Mouse (Mus musculus): Measurements from ENCODE around the gene Lsm14a. TPM values are rescaled to one million over a fixed set of nuclear protein-coding genes. Genes with fewer than 3 reads are reported as not detected.
"Not testable (repeated sequence)": the region's sequence is repeated elsewhere in the genome, so short reads cannot be mapped to it uniquely, and the experiment has no call there.

Gene Lsm14a
- polyA plus RNA-seq, 1 experiment from 2014 or later, result 84.3 TPM

GRCm38 (mm10) chr7:34348011-34348410 is 45.1 kb downstream of the Lsm14a start:
- no peaks in the 10 kb centered on the region for H3K9me3 ChIP-seq
- H3K4me3 ChIP-seq, result no peak overlapping the region
- 92% methylated on average over 1 of the region's 1 CpGs for WGBS
- no peak overlapping the region for H3K27ac ChIP-seq
- no peaks in the 10 kb centered on the region for H3K4me1 ChIP-seq
- H3K36me3 ChIP-seq, result peaks cover 97% of the 10 kb centered on the region
- H3K27me3 ChIP-seq (ENCODE audit: insufficient read depth, poor library complexity, severe bottlenecking), result no peaks in the 10 kb centered on the region
- no peak for DNase-seq (ENCODE audit: low spot score)

DNA sequence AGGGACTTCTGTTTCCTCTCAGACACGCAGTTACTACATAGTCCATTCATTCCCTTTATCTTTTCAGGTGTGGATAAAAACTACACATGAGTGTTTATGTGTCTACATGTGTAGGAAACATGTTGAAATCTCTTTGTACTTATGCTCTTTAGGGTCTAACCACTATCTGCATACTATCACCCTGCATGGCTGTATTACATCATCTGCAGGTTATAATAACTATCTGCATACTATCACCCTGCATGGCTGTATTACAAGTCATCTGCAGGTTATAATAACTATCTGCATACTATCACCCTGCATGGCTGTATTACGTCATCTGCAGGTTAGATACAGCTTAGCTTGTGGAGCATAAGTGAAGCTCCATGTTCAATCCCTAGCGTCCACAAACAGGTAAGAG is 46.1 kb downstream of the Lsm14a start:
- DNase-seq (ENCODE audit: low spot score), result no peak
- H3K36me3 ChIP-seq, result peaks cover 98% of the 10 kb centered on the region
- H3K27me3 ChIP-seq (ENCODE audit: insufficient read depth, poor library complexity, severe bottlenecking), result no peaks in the 10 kb centered on the region
- WGBS, result 86% methylated on average over 3 of the region's 3 CpGs
- H3K27ac ChIP-seq, result no peak overlapping the region
- H3K4me1 ChIP-seq, result no peaks in the 10 kb centered on the region
- H3K9me3 ChIP-seq, result no peaks in the 10 kb centered on the region
- no peak overlapping the region for H3K4me3 ChIP-seq

DNA sequence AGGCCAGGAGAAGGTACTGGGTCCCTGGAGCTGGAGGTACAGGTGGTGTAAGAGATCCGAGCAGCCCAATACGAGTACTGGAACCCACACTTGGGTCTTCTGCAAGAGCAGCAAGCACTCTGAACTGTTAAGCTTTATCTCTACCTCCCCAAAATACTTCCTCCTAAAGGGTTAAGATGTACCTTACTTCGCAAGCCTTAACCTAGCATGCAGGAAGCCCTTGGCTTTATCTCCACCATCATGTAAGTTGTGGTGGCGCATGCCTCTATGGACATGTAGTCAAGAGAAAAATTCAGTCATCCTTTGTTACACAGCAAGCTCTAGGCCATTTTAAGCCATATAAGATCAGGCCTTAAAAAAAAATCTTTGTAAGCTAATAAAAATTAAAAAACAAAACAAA is 46.6 kb downstream of the Lsm14a start:
- H3K27ac ChIP-seq, result no peak overlapping the region
- H3K36me3 ChIP-seq, result peaks cover 97% of the 10 kb centered on the region
- 88% methylated on average over 4 of the region's 4 CpGs for WGBS
- H3K9me3 ChIP-seq, result no peaks in the 10 kb centered on the region
- no peak for DNase-seq (ENCODE audit: low spot score)
- no peaks in the 10 kb centered on the region for H3K27me3 ChIP-seq (ENCODE audit: insufficient read depth, poor library complexity, severe bottlenecking)
- H3K4me3 ChIP-seq, result no peak overlapping the region
- H3K4me1 ChIP-seq, result no peaks in the 10 kb centered on the region

DNA sequence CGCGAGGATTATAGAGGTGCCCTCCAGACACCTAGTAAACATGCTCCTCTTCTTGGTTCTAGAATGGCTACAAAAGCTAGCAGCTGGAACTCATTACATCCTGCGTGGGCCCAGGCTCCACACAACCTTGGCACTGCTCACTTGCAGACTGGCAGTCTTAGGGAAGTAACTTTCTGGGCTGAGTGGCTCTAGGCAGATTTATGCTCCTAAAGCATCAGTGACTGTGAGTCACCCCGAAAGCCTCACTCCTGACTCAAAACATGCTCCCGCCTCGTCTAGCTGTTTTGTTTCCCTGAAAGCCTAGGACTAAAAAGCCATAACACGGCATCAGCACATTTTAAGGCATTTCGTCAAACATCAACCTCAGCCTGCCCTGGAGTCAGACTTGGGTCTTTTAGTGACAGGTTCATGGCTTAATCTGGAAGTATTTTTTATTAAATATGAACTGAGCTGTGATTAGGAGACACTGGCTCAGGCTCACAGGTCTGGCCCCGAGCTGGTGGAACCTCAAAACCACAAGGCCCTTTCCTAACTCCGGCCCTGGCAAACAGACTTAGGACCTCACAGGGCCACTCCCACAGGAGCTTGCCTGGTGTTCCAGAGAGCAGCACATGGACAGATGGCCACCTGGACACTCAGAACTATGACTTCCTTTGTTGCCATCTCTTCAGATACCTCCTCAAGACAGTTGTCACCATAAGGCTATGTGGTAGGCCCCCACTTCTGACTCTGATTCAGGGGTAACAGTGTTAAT is 50.9 kb downstream of the Lsm14a start:
- Histone ChIP-seq H3K36me3 (peaks cover 65% of the 10 kb centered on the region), H3K9me3 (no peaks in the 10 kb centered on the region), H3K27ac (no peak overlapping the region), H3K4me3 (no peak overlapping the region), H3K27me3 (ENCODE audit: insufficient read depth, poor library complexity, severe bottlenecking) (no peaks in the 10 kb centered on the region), H3K4me1 (peaks cover 35% of the 10 kb centered on the region)
- 92% methylated on average over 10 of the region's 10 CpGs for WGBS
- no peak for DNase-seq (ENCODE audit: low spot score)

- DNase-seq (ENCODE audit: low spot score), result no peak
- WGBS, result 71% methylated on average over 5 of the region's 5 CpGs
- H3K36me3 ChIP-seq, result peaks cover 52% of the 10 kb centered on the region
- no peaks in the 10 kb centered on the region for H3K27me3 ChIP-seq (ENCODE audit: insufficient read depth, poor library complexity, severe bottlenecking)
- 0 out of 2 replicates have a peak, but pooled peaks cover 3% of the 10 kb centered on the region for H3K9me3 ChIP-seq
- H3K4me1 ChIP-seq, result peaks cover 35% of the 10 kb centered on the region
- peak overlapping the region; percentile 18; the same call in 1 of the 2 replicates for H3K27ac ChIP-seq
- H3K4me3 ChIP-seq, result no peak overlapping the region
Measured at GRCm38 (mm10) chr7:34340841-34341240, 52.3 kb downstream of the Lsm14a start.

- peak overlapping the region; percentile 4; the same call in 1 of the 2 replicates for H3K4me3 ChIP-seq
- peaks cover 35% of the 10 kb centered on the region for H3K4me1 ChIP-seq
- 0 out of 2 replicates have a peak, but pooled peaks cover 3% of the 10 kb centered on the region for H3K9me3 ChIP-seq
- peaks cover 36% of the 10 kb centered on the region for H3K36me3 ChIP-seq
- 70% methylated on average over 5 of the region's 5 CpGs for WGBS
- DNase-seq (ENCODE audit: low spot score), result peak; percentile 68
- peak overlapping the region; percentile 62 for H3K27ac ChIP-seq
- no peaks in the 10 kb centered on the region for H3K27me3 ChIP-seq (ENCODE audit: insufficient read depth, poor library complexity, severe bottlenecking)
Measured at GRCm38 (mm10) chr7:34339164-34339489, 54.0 kb downstream of the Lsm14a start.

GRCm38 (mm10) chr7:34338445-34339163 is 54.5 kb downstream of the Lsm14a start:
- peak overlapping the region; percentile 4; the same call in 1 of the 2 replicates for H3K4me3 ChIP-seq
- DNase-seq (ENCODE audit: low spot score), result peak; percentile 93
- WGBS, result 41% methylated on average over 9 of the region's 9 CpGs
- H3K27me3 ChIP-seq (ENCODE audit: insufficient read depth, poor library complexity, severe bottlenecking), result no peaks in the 10 kb centered on the region
- H3K27ac ChIP-seq, result peak overlapping the region; percentile 62
- H3K36me3 ChIP-seq, result peaks cover 31% of the 10 kb centered on the region
- peaks cover 35% of the 10 kb centered on the region for H3K4me1 ChIP-seq
- H3K9me3 ChIP-seq, result 0 out of 2 replicates have a peak, but pooled peaks cover 3% of the 10 kb centered on the region

DNA sequence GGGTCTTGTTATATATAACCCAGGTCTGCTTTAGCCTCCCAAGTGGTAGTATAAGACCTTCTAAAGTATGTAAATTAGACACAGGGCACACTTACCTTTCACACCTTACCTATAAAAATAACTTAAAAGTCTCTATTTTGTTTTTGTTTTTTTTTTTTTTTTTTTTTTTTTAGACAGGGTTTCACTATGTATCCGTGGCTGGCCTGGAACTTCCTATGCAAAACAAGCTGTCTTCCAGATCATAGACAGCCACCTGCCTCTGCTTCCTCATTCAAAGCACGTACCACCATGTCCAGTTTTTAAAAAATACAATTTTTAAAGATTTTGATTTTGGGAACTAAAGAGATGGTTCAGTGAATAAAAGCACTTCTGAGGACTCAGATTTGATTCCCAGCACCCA is 55.8 kb downstream of the Lsm14a start:
- DNase-seq (ENCODE audit: low spot score), result no peak
- H3K4me3 ChIP-seq, result no peak overlapping the region
- H3K27ac ChIP-seq, result no peak overlapping the region; the same call in 1 of the 2 replicates
- 0 out of 2 replicates have a peak, but pooled peaks cover 3% of the 10 kb centered on the region for H3K9me3 ChIP-seq
- no peaks in the 10 kb centered on the region for H3K27me3 ChIP-seq (ENCODE audit: insufficient read depth, poor library complexity, severe bottlenecking)
- peaks cover 17% of the 10 kb centered on the region; the same call in 1 of the 2 replicates for H3K36me3 ChIP-seq
- peaks cover 35% of the 10 kb centered on the region for H3K4me1 ChIP-seq
- 83% methylated on average over 2 of the region's 2 CpGs for WGBS

DNA sequence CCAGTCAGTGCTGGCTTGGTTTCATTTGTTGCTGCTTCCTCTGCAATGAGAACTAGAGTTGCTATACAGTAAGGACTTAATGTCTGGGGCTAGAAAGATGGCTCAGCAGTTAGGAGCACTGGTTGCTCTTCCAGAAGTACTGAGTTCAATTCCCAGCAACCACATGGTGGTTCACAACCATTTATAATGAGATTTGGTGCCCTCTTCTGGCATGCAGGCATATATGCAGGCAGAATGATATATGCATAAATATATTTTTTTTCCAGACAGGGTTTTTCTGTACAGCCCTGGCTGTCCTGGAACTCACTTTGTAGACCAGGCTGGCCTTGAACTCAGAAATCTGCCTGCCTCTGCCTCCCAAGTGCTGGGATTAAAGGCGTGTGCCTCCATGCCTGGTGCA is 56.6 kb downstream of the Lsm14a start:
- H3K4me1 ChIP-seq, result peaks cover 35% of the 10 kb centered on the region
- peaks cover 11% of the 10 kb centered on the region; the same call in 1 of the 2 replicates for H3K36me3 ChIP-seq
- H3K27me3 ChIP-seq (ENCODE audit: insufficient read depth, poor library complexity, severe bottlenecking); DNase-seq (ENCODE audit: low spot score); H3K9me3 ChIP-seq; H3K4me3 ChIP-seq; H3K27ac ChIP-seq: not testable (repeated sequence)
- 75% methylated on average over 1 of the region's 1 CpGs for WGBS

GRCm38 (mm10) chr7:34327493-34327892 is 65.6 kb downstream of the Lsm14a start:
- 20% methylated on average over 3 of the region's 3 CpGs for WGBS
- Histone ChIP-seq H3K27me3 (ENCODE audit: insufficient read depth, poor library complexity, severe bottlenecking) (no peaks in the 10 kb centered on the region), H3K36me3 (no peaks in the 10 kb centered on the region), H3K27ac (peak overlapping the region; percentile 59), H3K9me3 (peaks cover 2% of the 10 kb centered on the region; the same call in 1 of the 2 replicates), H3K4me3 (no peak overlapping the region), H3K4me1 (peaks cover 3% of the 10 kb centered on the region; the same call in 1 of the 2 replicates)
- no peak for DNase-seq (ENCODE audit: low spot score)

- H3K36me3 ChIP-seq, result no peaks in the 10 kb centered on the region
- peaks cover 2% of the 10 kb centered on the region; the same call in 1 of the 2 replicates for H3K9me3 ChIP-seq
- no peak overlapping the region for H3K4me3 ChIP-seq
- no peak for DNase-seq (ENCODE audit: low spot score)
- no peak overlapping the region for H3K27ac ChIP-seq
- H3K27me3 ChIP-seq (ENCODE audit: insufficient read depth, poor library complexity, severe bottlenecking), result no peaks in the 10 kb centered on the region
- WGBS, result 89% methylated on average over 1 of the region's 1 CpGs
- H3K4me1 ChIP-seq, result peaks cover 9% of the 10 kb centered on the region; the same call in 1 of the 2 replicates
Measured at GRCm38 (mm10) chr7:34324857-34325256, 68.3 kb downstream of the Lsm14a start.

DNA sequence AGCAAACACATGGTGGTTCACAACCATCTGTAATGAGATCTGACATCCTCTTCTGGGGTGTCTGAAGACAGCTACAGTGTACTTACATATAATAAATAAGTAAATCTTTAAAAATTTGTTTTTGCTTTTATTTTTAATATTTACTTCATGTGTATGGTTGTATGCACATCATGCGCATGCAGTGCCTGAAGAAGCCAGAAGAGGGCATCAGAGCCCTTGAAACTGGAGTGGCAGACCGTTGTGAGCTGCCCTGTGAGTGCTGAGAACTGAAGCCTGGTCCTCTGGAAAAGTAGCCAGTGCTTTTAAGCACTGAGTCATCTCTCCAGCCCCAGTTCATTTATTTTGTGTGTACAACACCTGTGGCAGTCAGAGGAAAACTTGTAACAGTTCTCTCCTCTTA is 69.1 kb downstream of the Lsm14a start:
- no peak overlapping the region for H3K27ac ChIP-seq
- no peak for DNase-seq (ENCODE audit: low spot score)
- H3K9me3 ChIP-seq, result peaks cover 2% of the 10 kb centered on the region; the same call in 1 of the 2 replicates
- H3K36me3 ChIP-seq, result no peaks in the 10 kb centered on the region
- peaks cover 9% of the 10 kb centered on the region; the same call in 1 of the 2 replicates for H3K4me1 ChIP-seq
- no peaks in the 10 kb centered on the region for H3K27me3 ChIP-seq (ENCODE audit: insufficient read depth, poor library complexity, severe bottlenecking)
- H3K4me3 ChIP-seq, result no peak overlapping the region
- WGBS, result 95% methylated on average over 2 of the region's 2 CpGs

GRCm38 (mm10) chr7:34323351-34323750 is 69.8 kb downstream of the Lsm14a start:
- H3K27ac ChIP-seq, result no peak overlapping the region
- 73% methylated on average over 8 of the region's 8 CpGs for WGBS
- peaks cover 2% of the 10 kb centered on the region; the same call in 1 of the 2 replicates for H3K9me3 ChIP-seq
- H3K36me3 ChIP-seq, result no peaks in the 10 kb centered on the region
- no peak for DNase-seq (ENCODE audit: low spot score)
- peaks cover 10% of the 10 kb centered on the region; the same call in 1 of the 2 replicates for H3K4me1 ChIP-seq
- no peak overlapping the region for H3K4me3 ChIP-seq
- no peaks in the 10 kb centered on the region for H3K27me3 ChIP-seq (ENCODE audit: insufficient read depth, poor library complexity, severe bottlenecking)

All from heart, embryonic 10.5 days (tissue).